ENCODE assay signal across 7 mouse cellular contexts in genomic region chr5:135835492-135835858, GRCm38 (mm10). TPM values are rescaled to one million over a fixed set of nuclear protein-coding genes. Genes with fewer than 3 reads are reported as not detected.
DNase-seq lines count a peak whose midpoint lies in the region; ATAC-seq and TF ChIP-seq lines count a peak whose summit lies in the region.

No protein-coding gene starts in this region.

- ATAC-seq in neural tube, embryonic 11.5 days (ENCODE audit: insufficient read depth, low FRiP score, low TSS enrichment) = no peak
- ATAC-seq in forebrain, embryonic 12.5 days (ENCODE audit: low FRiP score) = peak; percentile 81; the same call in 1 of the 2 replicates
- peak; percentile 44 for ATAC-seq in limb, embryonic 11.5 days (ENCODE audit: insufficient number of reproducible peaks, low FRiP score, low TSS enrichment, low read depth)

- no peak for DNase-seq in neural tube, embryonic 11.5 days (ENCODE audit: low spot score)
- no peak for DNase-seq in neural tube, embryonic 10.5 days (ENCODE audit: extremely low spot score, low spot score)
- no peak for DNase-seq in limb, embryonic 11.5 days (ENCODE audit: low spot score)
- no peak for DNase-seq in left cerebral cortex, adult 9 months (ENCODE audit: low spot score in 2 of 2)
- DNase-seq in adrenal gland, adult 8-10 months = no peak

- H3K4me3 ChIP-seq in neural tube, embryonic 11.5 days (ENCODE audit: low read depth, low read length) = peak overlapping the region; percentile 45
- peak overlapping the region; percentile 46 for H3K4me3 ChIP-seq in forebrain, embryonic 12.5 days (replicated peaks)
- peak overlapping the region; percentile 30; the same call in 1 of the 2 replicates for H3K4me3 ChIP-seq in limb, embryonic 11.5 days (ENCODE audit: low read depth, low read length)
- peak overlapping the region; percentile 39 for H3K4me3 ChIP-seq in small intestine, adult 2 months (ENCODE audit: low read depth, low read length)

- no peaks in the 10 kb centered on the region for H3K27me3 ChIP-seq in neural tube, embryonic 11.5 days (ENCODE audit: control insufficient read depth, insufficient read depth, low read length)
- H3K27me3 ChIP-seq in forebrain, embryonic 12.5 days = peaks cover 30% of the 10 kb centered on the region
- H3K27me3 ChIP-seq in limb, embryonic 11.5 days (ENCODE audit: control insufficient read depth, insufficient read depth, low read length) = 0 out of 2 replicates have a peak, but pooled peaks cover 5% of the 10 kb centered on the region
- no peaks in the 10 kb centered on the region; the same call in 1 of the 2 replicates for H3K27me3 ChIP-seq in small intestine, adult 2 months (ENCODE audit: control insufficient read depth, insufficient read depth, low read length)

- no peak overlapping the region; the same call in 1 of the 2 replicates for H3K27ac ChIP-seq in neural tube, embryonic 11.5 days (ENCODE audit: low read depth, low read length)
- H3K27ac ChIP-seq in forebrain, embryonic 12.5 days = no peak overlapping the region
- no peak overlapping the region for H3K27ac ChIP-seq in limb, embryonic 11.5 days (replicated peaks; ENCODE audit: low read depth, low read length)
- H3K27ac ChIP-seq in small intestine, adult 2 months (ENCODE audit: insufficient read depth, low read depth, low read length) = 0 out of 2 replicates have a peak overlapping the region, but pooled peaks have one; percentile 2

- H3K9me3 ChIP-seq in neural tube, embryonic 11.5 days (ENCODE audit: control insufficient read depth, low read length) = no peaks in the 10 kb centered on the region
- no peaks in the 10 kb centered on the region for H3K9me3 ChIP-seq in forebrain, embryonic 12.5 days
- no peaks in the 10 kb centered on the region for H3K9me3 ChIP-seq in limb, embryonic 11.5 days (ENCODE audit: control insufficient read depth, low read length)

- TF ChIP-seq CTCF in small intestine, adult 2 months (IDR thresholded peaks at IDR 0.05; ENCODE audit: extremely low read depth, insufficient read length, insufficient replicate concordance, low read depth, low read length) = no peak

- H3K4me1 ChIP-seq in neural tube, embryonic 11.5 days (ENCODE audit: control insufficient read depth, insufficient read depth, low read length) = peaks cover 2% of the 10 kb centered on the region; the same call in 1 of the 2 replicates
- H3K4me1 ChIP-seq in forebrain, embryonic 12.5 days = peaks cover 20% of the 10 kb centered on the region
- no peaks in the 10 kb centered on the region for H3K4me1 ChIP-seq in limb, embryonic 11.5 days (ENCODE audit: control insufficient read depth, insufficient read depth, low read length)
- peaks cover 13% of the 10 kb centered on the region for H3K4me1 ChIP-seq in small intestine, adult 2 months (ENCODE audit: control insufficient read depth, insufficient read depth, insufficient read length, low read length)

- peak overlapping the region; percentile 85 for H3K4me2 ChIP-seq in neural tube, embryonic 11.5 days (ENCODE audit: low read depth)
- peak overlapping the region; percentile 82 for H3K4me2 ChIP-seq in forebrain, embryonic 12.5 days
- H3K4me2 ChIP-seq in limb, embryonic 11.5 days (ENCODE audit: low read depth, severe bottlenecking) = peak overlapping the region; percentile 71

- H3K9ac ChIP-seq in neural tube, embryonic 11.5 days (ENCODE audit: low read length) = no peak overlapping the region
- no peak overlapping the region for H3K9ac ChIP-seq in forebrain, embryonic 12.5 days
- no peak overlapping the region for H3K9ac ChIP-seq in limb, embryonic 11.5 days (ENCODE audit: low read length)

- TF ChIP-seq POLR2A in small intestine, adult 2 months (IDR thresholded peaks at IDR 0.05; ENCODE audit: low read depth, low read length) = no peak

- WGBS in neural tube, embryonic 11.5 days = under 1% methylated on average over 12 of the region's 12 CpGs
- WGBS in forebrain, embryonic 12.5 days = 3% methylated on average over 12 of the region's 12 CpGs
- WGBS in limb, embryonic 11.5 days = 2% methylated on average over 12 of the region's 12 CpGs
- WGBS in small intestine, adult 2 months = 5% methylated on average over 12 of the region's 12 CpGs

- H3K36me3 ChIP-seq in neural tube, embryonic 11.5 days (ENCODE audit: control insufficient read depth, insufficient read depth, low read length) = no peaks in the 10 kb centered on the region
- no peaks in the 10 kb centered on the region for H3K36me3 ChIP-seq in forebrain, embryonic 12.5 days (replicated peaks)
- H3K36me3 ChIP-seq in limb, embryonic 11.5 days (ENCODE audit: control insufficient read depth, insufficient read depth, low read length) = no peaks in the 10 kb centered on the region
- no peaks in the 10 kb centered on the region for H3K36me3 ChIP-seq in small intestine, adult 2 months (ENCODE audit: control insufficient read depth, insufficient read depth, low read length)

RNA-seq across cellular contexts. Expression of gene Srrm3, which starts 28.8 kb away (rescaled TPM):
- polyA plus RNA-seq in neural tube, embryonic 11.5 days (2014; fragmentation: Nextera tagmentation; extraction: Ambion mirVana) = 22.9 and 25.5 TPM in 2 replicates
- polyA plus RNA-seq in forebrain, embryonic 12.5 days (2016; fragmentation: Nextera tagmentation; extraction: Ambion mirVana) = 30.3 and 37.6 TPM in 2 replicates
- not detected in 2 replicates for polyA plus RNA-seq in limb, embryonic 11.5 days (2014; fragmentation: Nextera tagmentation; extraction: Ambion mirVana)
- 0.19 and 0.42 TPM in 2 replicates for polyA plus RNA-seq in small intestine, adult 2 months (2012; rRNA removed)
- total RNA-seq in adrenal gland, adult 8-10 months (2022) = 1 to 10 TPM; 2.4 to 8.4 (median 5.9) TPM

RNA-seq across cellular contexts. Expression of gene Hspb1, which starts 52.2 kb away (rescaled TPM):
- 28.9 and 30.5 TPM in 2 replicates for polyA plus RNA-seq in neural tube, embryonic 11.5 days (2014; fragmentation: Nextera tagmentation; extraction: Ambion mirVana)
- polyA plus RNA-seq in forebrain, embryonic 12.5 days (2016; fragmentation: Nextera tagmentation; extraction: Ambion mirVana) = 7.8 and 10.7 TPM in 2 replicates
- polyA plus RNA-seq in limb, embryonic 11.5 days (2014; fragmentation: Nextera tagmentation; extraction: Ambion mirVana) = 30.7 and 35.4 TPM in 2 replicates
- 91.6 and 121 TPM in 2 replicates for polyA plus RNA-seq in small intestine, adult 2 months (2012; rRNA removed)
- total RNA-seq in adrenal gland, adult 8-10 months (2022) = 100 to 1,000 TPM; 113 to 288 (median 256) TPM

RNA-seq across cellular contexts. Expression of gene Mdh2, which starts 57.2 kb away (rescaled TPM):
- 602 and 630 TPM in 2 replicates for polyA plus RNA-seq in neural tube, embryonic 11.5 days (2014; fragmentation: Nextera tagmentation; extraction: Ambion mirVana)
- 520 and 524 TPM in 2 replicates for polyA plus RNA-seq in forebrain, embryonic 12.5 days (2016; fragmentation: Nextera tagmentation; extraction: Ambion mirVana)
- 550 and 569 TPM in 2 replicates for polyA plus RNA-seq in limb, embryonic 11.5 days (2014; fragmentation: Nextera tagmentation; extraction: Ambion mirVana)
- 1,632 and 2,398 TPM in 2 replicates for polyA plus RNA-seq in small intestine, adult 2 months (2012; rRNA removed)
- total RNA-seq in adrenal gland, adult 8-10 months (2022) = 100 to 1,000 TPM; 310 to 438 (median 388) TPM

RNA-seq across cellular contexts. Expression of gene Styxl1, which starts 57.3 kb away (rescaled TPM):
- 0.24 TPM in 1 of 2 replicates, not detected in the other for polyA plus RNA-seq in neural tube, embryonic 11.5 days (2014; fragmentation: Nextera tagmentation; extraction: Ambion mirVana)
- 0.29 TPM in 1 of 2 replicates, not detected in the other for polyA plus RNA-seq in forebrain, embryonic 12.5 days (2016; fragmentation: Nextera tagmentation; extraction: Ambion mirVana)
- 0.40 TPM in 1 of 2 replicates, not detected in the other for polyA plus RNA-seq in limb, embryonic 11.5 days (2014; fragmentation: Nextera tagmentation; extraction: Ambion mirVana)
- 0.15 and 0.19 TPM in 2 replicates for polyA plus RNA-seq in small intestine, adult 2 months (2012; rRNA removed)
- under 1 TPM in 3 of 4 experiments, not detected in 1; 0.38 to 0.77 (median 0.73) TPM for total RNA-seq in adrenal gland, adult 8-10 months (2022)

Comparison
In these comparisons a context has a peak if more than half of its experiments do, and no peak if none do; other contexts are left out.
1. RNA of gene Srrm3, which starts 28.8 kb away (polyA plus RNA-seq): 30.3 to 37.6 TPM in forebrain, embryonic 12.5 days and 22.9 to 25.5 TPM in neural tube, embryonic 11.5 days; 0.19 to 0.42 TPM in small intestine, adult 2 months and not detected in limb, embryonic 11.5 days; every median in the first group is over 10 times any median in the second.
2. Peak in every context shown above with its lines, with median percentiles within 50 percentile points of each other: H3K4me2 ChIP-seq and H3K4me3 ChIP-seq.